Mouse (Mus musculus): ENCODE measurements around the gene Cacna1i.

Cacna1i gene

DNA sequence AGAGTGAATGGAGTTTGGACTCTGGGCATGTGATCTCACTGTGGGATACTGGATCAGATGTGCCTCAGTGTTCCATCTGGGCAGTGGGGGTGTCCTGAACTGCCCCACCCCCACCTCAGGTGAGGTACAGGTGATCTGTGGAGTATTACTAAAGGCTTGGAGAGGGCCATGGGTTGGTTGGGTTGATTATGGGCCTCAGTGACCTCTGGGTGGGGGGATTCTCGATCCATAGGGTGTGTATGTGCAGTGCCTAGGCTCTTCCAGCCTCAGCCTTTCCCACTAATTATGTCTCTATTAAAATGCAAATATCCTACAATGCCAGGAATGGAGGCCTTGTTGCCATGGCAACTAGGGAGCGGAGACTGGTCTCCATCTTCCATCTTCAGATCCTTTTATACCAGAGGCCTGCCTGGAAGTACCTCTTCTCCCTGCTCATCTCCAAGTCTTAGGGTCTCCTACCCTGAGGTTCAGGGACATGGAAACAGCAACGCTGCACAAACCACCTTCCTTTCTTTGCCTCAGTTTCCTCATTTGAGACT is 15.1 kb upstream of the Cacna1i start:
- no peak for DNase-seq (ENCODE audit: low spot score in 2 of 2)

DNA sequence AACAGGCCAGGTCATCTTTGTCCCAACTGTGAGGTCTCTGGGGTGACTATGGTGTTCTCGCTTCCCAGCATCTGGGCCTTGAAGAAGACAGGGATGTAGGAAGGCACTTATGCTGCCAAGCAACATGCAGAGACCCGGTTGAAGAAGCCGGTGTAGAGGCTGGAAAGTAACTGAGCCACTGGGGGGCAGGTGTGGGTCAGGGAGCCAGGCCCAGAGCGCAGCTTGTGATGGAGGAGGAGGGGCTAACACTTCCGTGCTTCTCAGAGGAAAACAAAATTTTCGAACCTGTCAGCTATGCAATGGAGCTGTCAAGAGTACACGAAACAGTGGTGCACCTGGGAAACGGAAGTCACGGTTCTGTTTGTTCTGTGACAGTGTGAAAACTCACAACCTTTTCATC is 9.9 kb upstream of the Cacna1i start:
- DNase-seq (ENCODE audit: low spot score in 2 of 2) = no peak

DNA sequence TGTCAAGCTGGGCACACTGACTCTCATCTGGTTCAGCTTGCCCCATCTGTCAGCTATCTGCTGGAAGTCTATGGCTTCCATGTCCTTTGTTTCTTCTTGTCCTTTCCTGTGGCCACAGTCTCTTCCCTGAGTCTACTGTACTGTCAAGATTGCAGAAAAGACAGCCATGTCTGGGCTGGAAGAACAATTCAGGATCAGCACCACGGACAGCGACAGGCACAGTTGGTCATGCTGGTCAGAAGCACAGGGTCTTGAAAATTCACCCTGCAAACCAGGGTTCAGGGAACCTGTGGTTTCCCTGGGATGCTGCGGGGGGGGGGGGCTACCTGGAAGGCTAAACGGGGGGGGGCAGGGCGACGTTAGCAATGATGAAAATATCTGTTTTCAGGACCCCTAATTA is 9.4 kb upstream of the Cacna1i start:
- DNase-seq (ENCODE audit: low spot score in 2 of 2) = no peak

DNA sequence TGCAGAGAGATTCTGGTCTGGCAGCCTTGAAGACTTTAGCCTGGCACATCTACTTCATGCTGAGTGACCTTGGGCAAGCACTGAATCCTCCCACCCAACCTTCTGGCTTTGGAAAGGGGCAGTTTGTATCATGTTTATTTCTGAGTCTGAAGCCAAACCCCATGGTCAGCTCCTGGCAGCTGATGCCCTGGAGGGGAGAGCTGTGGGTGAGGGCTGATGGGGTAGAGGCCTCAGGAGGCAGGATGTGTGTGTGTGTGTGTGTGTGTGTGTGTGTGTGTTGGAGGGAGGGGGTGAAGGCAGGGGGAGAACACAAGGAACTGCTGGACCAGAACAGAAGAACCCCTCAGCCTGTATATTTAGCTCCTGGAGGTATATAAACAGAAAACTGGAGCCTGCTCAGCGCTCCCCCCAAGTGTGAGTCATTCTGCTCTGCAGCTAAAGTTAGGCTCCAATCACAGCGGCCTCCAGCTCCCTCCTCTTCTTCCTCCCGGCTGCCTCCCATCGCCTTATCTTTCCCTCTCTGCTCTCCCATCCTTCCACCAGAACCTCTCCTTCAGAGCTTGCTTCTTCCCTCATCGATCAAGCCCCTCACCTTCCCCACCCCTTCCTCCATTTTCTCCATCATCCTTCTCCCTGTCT is 8.8 kb upstream of the Cacna1i start:
- DNase-seq (ENCODE audit: low spot score in 2 of 2) = peak in 1 of 2 experiments; percentile 88

DNA sequence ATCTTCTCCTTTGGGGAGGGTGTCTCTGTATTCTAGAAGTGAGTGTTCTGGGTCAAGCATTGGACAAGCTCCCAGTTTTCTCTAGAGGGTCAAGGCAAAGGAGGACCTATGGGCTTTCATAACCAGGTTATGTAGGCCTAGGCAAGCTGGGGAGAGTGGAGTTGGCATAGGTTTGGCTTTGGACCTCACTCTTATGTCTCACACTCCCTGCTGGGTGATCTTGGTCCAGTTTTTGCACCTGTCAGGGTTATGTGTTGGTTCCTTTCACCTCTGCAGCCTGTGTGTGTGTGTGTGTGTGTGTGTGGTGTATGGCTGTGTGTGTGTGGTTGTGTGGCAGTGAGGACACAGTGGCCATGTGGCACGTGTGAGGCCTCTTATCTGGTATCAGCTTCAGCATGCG is 8.0 kb upstream of the Cacna1i start:
- no peak for DNase-seq (ENCODE audit: low spot score in 2 of 2)

DNA sequence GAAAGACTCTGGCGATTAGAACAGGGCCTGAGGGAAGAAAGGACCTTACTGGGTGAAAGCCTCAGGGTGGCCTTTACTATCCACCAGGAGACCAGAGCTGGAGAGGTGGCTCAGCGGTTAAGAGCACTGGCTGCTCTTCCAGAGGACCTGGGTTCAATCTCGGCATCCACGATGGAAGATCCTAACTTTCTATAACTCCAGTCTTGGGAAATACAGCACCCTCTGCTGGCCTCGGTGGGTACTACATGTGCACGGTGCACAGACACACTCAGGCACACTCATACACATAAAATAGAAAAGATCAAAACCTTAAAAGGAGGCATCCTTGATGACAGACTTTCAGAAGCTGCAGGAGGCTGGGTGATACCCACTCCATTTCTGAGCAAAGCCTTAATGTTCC is 6.4 kb upstream of the Cacna1i start:
- no peak for DNase-seq (ENCODE audit: low spot score in 2 of 2)

DNA sequence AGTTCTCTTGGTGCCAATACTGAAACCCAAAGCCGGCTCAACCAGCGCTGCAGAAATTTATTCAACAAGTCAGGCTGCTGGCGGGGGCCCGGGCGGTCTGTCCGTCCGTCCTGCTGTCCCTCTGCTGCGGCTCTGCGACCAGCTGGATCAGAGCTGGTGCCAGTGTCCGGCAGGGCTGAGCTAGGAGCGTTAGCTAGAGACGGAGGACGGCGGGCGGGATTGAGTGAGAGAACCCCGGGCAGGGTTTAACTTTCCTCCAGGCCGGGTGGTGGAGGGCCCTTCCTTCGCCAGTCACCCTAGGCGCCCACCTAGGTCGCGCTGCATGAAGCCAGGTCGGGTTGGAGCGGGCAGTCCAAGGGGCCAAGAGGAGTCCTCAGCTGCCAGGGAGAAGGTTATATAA is 998 bp downstream of the Cacna1i start:
- no peak for DNase-seq (ENCODE audit: low spot score in 2 of 2)

DNA sequence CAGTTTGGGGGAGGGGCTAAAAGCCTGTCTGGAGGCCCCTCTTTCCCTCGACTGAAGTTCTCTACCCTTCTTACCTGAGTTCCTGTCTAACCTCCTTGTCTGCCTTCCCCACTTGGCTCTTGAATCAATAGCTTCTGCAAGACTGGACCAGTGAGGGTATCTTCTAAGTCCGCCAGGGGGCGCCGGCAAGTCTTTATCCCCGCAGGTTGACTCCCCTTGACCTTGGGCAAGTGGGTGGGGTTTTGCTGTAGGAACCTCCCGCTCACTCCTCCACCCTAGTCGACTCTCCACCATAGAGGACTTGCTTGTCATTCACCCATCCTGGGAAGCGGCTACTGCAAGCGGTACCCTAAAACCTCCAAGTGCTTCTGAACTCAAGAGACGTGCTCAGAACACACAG is 2.4 kb downstream of the Cacna1i start:
- peak; percentile 81 to 84 for DNase-seq (ENCODE audit: low spot score in 2 of 2)

DNA sequence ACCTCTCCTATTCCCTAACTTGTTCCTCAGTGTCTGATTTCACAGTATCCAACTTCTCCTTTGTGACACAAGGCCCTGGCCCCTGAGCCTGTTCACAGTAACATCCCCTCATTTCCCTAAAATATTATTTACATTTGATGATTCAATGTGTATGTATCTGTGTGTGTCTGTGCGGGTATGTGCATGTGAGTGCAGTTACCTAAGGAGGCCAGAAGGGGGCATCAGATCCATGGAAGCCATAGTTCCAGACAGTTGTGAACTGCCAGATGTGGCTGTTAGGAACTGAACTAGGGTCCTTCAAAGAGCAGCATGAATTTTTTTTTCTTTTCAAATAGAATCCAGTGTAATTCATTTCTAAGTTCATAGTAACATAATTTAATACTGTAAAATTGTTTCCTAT is 10.1 kb downstream of the Cacna1i start:
- no peak for DNase-seq (ENCODE audit: low spot score in 2 of 2)

DNA sequence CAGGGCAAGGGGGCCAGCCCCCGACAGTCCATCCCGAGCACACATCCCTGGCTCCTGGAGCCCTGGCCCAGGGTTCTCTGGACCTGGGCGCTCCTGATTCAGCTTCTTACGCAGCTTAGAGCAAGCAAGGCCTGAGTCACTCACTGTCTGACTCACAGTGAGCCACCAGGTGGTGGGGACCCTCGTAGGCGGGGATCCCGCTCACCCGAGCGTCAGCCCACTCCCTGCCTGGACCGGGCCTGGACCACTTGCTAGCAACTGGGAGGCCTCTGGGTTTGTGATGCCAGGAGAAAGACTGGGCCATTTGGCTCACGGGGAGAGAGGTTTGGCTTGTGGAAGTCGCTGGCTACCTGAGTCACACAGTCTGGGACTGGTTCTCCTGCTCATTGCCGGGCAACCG is 16.7 kb downstream of the Cacna1i start:
- peak in 1 of 2 experiments; percentile 59 for DNase-seq (ENCODE audit: low spot score in 2 of 2)

DNA sequence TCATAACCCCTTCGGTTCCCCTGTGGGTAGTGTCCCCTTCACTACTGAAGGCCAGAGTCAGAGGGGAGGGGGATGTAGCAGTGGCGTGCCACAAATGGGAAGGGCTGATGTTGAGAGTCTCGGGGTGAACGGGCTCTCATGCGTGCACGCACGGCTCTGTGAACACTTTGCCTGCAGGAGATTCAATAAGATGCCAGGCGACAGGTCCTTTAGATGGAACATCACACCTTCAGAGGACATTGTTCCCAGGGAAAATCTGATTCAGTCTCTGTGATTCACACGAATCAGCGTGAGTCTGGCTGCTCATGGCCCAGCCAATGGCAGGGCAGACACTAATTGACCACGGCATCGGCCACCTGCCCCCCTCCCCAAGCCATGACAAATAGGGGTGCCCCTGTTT is 17.1 kb downstream of the Cacna1i start:
- DNase-seq (ENCODE audit: low spot score in 2 of 2) = no peak

DNA sequence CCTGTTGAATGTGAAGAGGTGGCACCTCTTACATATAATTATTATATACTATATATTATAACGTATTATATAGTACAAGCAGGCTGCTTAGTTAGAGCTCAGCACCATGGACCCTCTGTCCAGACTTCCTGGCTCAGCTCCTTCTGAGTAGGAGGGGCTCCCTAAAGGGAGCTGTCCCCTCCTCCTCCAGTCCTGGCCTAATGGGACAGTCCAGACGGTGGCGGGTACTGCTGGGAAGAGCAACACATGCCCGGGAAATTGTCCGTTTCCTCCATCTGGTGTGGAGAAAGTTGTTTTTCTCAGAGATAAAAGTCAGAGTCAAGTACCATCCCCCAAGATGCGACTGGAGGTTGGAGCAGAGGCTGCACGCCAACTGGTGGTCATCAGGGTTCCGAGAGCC is 19.1 kb downstream of the Cacna1i start:
- no peak for DNase-seq (ENCODE audit: low spot score in 2 of 2)

DNA sequence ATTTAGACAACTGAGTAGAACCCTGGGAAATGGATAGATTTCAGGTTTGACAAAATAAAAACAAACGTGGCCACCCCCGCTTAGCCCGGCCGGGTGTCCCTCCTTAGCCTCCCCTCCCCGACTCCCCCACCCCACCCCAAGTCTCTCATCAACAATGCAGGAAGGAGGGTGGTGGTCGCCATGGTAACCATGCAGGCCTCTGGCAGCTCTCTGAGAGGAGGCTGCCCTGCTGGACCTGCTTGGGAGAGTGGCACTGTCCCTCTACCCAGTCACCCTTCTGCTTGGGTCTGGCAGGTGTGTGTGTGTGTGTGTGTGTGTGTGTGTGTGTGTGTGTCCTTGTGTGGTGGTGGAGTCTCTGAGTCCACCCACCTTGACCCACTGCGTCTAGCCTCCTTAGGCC is 27.7 kb downstream of the Cacna1i start:
- DNase-seq (ENCODE audit: low spot score in 2 of 2) = no peak

DNA sequence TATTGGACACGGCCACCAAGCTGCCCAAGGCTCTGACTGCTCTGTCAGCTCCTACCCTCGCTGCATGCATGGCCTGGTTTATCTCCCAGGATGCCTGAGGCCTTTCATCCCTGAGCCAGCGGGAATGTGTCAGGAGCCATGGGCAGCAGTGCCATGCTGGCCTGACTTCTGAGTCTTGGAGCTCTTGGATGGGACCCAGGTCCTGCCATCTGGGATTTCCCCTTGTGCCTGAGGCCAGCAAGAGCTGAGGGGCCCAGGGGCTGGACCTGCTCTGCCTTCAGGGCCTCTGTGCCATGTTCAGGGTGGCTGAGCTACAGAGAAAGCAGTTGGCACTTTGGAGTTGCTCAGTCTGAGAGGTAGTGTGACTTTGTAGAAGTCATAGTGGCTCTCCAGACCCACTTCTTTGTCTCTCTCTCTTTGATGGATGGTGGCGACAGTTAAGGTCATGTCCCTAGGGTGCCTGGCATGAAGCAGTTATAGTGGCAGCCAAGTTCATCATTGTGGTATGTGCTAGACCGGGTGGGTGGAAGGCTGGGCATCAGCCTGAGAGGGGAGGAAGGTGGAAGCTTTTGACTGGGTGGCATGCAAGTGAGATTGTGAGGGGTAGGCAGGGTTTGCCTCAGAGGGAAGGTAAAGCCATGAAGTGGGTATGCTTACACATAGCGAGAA is 30.1 kb downstream of the Cacna1i start:
- DNase-seq (ENCODE audit: low spot score in 2 of 2) = no peak

DNA sequence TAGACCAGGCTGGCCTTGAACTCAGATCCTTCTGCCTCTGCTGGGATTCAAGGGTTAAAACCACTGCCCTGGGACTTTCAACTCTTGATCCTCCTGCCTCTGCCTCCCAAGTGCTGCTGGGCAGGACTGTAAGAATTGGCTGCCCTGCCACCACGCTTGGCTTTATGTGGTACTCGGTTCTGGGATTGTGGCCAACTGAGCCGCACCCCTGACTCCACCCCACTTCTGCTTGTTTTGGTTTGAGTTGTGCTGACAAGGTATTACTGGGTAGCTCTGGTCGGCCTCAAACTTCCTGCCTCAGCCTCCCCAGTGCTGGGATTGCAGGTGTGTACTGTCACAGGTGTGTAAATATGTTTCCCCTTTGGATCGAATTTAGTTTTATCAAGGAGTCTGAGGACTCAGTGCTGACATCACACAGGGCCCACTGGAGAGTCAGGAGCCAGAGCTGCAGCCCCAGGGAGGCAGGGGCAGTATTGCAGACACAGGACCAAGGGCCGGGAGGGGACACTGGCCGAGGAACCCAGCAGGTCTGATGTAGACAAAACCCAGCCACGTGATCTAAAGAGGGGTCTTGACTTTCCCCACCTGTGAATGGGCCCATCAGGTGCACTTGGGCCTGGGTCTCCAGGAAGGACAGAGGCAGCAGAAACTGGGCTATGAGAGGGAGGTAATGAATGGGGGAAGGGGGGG is 30.9 kb downstream of the Cacna1i start:
- DNase-seq (ENCODE audit: low spot score in 2 of 2) = no peak

DNA sequence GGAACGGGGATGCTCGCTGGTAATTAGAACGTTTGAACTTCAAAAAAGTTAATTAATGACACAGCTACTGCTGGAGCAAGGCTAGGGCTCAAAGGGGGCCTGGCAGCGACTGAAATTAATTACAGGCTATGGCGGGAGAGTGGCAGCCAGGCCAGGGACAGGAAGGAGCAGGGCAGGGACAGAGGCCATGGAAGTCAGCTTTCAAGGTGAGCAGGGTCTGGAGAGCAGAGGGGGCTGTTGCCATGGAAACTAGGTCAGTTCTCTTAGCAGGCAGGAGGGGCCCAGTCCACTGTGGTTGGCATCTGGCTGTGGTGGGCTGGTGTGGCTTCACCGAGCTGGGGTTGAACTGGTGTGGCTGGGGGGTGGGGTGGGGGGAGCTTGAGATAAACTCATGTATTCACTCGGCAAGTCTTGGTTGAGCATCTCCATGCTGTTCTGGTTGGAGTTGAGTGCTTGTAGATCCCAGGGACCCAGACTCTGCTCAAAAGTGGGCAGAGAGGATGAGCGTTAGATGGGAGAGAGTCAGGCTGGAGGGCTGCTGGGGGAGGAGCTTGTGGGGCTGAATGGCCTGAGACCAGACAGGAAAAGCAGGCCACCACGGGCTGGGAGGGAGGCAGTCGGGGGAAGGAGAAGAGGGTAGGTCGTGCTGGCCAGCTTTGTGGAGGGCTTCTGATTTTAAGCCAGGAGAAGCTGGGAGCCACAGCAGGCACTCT is 31.7 kb downstream of the Cacna1i start:
- no peak for DNase-seq (ENCODE audit: low spot score in 2 of 2)

DNA sequence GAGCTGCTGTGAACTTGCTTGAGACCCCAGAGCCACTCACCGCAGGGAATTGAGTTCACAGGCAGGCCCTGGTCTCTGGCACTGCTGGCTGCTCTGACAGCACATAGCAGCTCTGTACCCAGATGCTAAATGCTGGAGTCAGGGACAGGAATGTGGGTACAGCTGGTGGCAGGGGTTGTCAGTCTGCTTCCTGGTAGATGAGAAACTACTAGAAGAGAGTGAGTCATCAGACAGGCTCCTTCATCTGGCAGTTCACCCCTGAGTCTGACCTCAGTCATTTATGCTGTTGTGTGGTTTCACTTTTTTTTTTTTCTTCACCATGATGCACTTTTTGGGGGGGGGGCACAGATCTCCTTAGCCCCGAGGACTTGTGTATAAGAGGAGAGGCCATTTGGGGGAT is 32.3 kb downstream of the Cacna1i start:
- DNase-seq (ENCODE audit: low spot score in 2 of 2) = no peak

DNA sequence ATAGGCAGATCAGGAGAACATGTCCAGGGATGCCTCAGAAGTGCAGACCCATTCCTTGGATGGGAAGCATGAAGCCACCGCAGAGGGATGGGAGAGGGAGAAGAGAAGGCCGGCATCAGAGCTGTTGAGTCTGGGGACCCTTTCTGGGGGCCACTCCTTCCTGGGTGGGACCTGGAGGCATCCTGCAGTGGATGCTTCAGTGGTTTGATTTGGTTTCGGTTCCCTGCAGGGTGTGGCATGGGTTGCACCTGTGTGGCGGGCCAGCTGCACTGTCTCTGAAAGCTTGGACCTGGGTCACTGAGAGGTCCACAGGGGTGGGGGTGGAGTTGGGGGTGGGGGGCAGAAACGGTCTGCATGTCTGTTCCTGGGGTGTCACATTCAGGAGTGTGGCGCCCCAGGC is 32.9 kb downstream of the Cacna1i start:
- no peak for DNase-seq (ENCODE audit: low spot score in 2 of 2)

DNA sequence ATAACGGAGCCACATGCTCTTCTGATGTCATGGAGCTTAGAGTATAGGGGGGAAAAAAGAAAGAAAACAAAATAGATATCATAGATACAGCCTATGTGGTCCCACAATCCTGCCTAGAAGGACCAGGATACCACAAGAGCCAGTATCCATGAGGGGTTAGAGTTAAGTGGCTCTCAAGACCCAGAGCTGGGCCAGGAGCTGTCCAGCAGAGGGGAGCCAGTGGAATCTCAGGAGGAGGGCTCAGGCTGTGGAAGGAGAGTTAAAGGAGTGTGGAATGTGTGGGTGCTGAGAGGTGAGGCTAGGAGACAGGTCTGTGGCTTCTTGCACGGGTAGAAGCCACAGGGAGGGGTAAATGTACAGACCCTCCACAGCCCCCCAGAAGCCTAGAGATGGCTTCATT is 38.2 kb downstream of the Cacna1i start:
- no peak for DNase-seq (ENCODE audit: low spot score in 2 of 2)

DNA sequence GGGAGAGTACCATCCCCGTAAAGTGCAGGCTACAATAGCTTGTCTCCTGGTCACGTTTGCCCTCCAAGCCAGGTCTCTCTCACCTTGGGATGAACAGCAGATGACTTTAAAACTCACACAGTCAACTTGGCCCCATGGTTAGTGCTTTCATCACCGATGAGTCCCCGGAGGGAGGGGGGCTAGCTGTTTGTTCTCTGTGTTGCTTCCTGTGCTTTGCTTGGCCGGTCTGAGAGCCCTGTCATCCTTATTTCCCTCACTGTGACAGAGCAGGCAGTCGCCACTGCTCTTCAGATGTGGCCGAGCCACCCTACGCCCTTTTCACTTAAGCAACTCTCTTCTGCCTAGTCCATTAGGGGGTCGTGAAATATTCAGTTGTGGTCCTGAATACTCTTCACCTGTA is 38.7 kb downstream of the Cacna1i start:
- no peak for DNase-seq (ENCODE audit: low spot score in 2 of 2)

DNA sequence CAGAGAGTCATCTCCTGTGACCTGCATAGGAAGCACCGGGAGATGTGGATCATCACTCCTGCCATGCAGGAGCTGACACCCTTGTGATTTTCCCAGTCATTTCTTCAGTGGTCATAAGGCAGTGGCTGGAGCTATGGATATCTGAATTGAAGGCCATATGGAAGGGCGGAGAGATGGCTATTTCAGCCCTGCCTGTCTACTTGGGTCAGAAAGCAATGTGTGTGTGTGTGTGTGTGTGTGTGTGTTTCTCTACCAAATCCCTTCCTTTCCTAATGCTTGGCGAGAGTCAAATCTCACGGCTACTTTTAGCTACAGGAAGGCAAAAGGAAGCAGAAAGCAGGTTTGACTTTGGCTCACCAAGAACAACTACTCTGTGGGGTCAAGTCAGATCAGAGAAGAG is 39.9 kb downstream of the Cacna1i start:
- no peak for DNase-seq (ENCODE audit: low spot score in 2 of 2)
